Mouse (Mus musculus): ENCODE measurements at regions not wholly inside any gene's neighbourhood (a gene's known extent, or its start where the extent isn't known, plus 50 kb on each side); places are given as distances from the start of the nearest gene placed in this dataset.
A peak's percentile ranks its signal among the peaks of the same experiment; 100 is the strongest.

DNA sequence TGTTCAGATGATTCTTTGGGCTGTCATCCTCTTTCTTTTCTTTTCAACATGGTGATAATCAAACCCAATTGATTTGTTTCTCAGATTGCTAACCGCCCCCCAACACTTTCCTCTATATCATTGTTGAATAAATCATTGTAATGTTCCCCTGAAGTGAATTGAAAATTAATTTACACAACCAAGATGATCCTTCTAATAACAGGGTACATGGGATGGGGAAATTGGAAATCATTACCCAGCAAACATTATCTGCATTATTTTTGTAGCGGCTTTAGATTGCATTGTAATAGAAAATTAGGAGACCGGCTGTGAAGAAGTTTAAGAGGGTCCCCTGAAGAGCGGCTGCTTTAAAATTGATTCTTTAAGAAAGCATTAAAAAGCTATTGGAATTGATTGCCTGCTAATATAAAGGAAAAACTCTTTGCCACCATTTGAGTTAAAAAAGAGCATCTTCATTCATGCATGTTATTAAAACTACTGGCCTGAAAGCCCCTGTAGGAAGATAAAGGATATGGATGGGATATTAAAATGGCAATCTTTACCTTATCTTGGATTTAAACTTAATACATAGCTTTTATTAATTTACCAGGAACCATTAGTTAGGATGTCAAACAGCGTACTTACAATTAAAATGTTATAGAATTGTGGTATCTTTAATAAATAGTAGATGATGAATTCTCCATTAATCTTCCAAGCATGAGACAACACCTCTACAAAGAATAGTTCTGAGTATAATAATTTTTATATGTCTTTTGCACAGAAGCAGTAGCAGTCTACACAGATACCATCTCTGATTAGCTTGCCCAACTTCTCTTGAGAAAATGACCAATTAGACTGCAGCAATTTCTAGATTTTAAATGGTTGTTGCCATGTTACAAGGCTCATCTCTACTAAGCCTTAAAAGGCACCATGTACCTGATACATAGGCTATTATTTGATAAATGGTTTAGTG, 127.0 kb upstream of the Hs3st5 start:
- intact Hi-C loops (cut with DNase I): no loop called here
- DNase-seq: no peak

DNA sequence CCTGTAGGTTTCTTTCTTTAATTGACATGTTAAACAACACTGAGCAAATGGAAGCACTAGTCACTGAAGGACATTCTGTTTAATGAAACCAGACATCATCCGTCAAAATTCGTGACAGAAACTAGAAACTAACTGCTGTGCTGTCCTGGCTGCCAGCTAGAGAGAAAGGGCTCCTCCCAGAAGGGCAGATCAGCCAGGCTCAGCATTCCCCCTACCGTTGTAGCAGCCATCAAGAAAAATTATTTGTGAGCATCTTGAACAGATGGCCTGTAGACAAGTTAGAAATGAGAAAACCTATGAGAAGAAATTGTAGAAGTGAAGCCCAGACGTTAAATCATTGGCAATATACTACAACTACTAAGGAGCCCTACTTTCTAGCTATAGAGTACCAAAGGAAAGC, 123.3 kb upstream of the Hs3st5 start:
- intact Hi-C loops (cut with DNase I): no loop called here
- DNase-seq: peak; percentile 14

DNA sequence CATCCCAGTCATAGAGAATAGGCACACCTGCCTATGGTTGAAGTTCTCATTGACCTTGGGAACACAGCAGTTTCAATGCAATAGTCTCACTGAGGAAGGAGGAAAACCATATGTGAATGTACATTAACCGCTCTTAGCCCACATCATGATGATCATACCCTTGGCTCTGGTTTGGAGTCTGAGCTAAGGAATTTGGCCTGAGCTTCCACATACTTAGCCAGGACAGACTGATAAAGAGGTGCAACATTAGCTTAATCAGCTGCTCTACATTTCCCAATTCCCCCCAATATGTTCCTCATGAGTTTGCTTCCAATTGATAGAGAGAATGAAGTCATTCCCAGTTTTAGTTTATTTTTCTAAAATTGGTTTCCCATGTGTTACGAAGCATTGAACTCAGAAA, 116.6 kb upstream of the Hs3st5 start:
- intact Hi-C loops (cut with DNase I): no loop called here
- no peak for DNase-seq

DNA sequence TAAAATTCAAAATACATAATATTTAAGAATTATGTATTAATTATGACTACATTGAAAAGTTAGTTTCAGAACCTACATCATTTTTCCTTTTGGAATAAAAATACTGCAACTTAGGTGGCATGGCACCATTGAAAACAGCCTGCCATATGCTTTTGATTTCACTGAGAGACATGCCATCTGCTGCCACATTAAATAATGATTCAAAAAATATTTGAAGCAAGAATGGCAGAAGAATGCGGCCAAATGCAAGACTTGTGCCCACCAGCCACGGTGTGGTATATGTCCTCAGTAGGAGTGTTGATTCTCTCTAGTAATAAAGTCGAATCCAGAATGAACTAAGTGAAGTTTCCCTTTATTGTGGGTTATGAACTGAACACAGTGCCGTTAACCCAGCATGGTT, 113.0 kb upstream of the Hs3st5 start:
- peak; percentile 23 for DNase-seq
- intact Hi-C loops (cut with DNase I): no loop called here

DNA sequence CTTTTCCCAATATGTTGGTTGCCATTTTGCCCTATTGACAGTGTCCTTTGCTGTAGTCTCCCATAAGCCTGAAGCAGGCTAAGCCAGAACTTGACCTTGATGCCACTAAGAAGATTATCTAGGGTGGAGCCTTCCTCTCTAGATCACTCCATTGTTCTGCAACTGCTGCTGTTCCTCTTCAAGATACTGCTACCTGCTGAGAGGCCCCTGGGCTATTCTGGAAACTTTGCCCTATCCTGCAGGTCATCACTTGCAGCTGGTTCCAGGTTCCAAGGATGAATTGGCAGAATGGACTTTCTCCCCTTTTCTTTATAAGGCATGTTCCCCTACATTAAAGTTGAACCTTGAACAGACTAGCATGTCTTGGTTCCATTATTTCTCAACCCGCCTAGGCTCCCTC, 110.0 kb upstream of the Hs3st5 start:
- intact Hi-C loops (cut with DNase I): no loop called here
- DNase-seq: no peak

DNA sequence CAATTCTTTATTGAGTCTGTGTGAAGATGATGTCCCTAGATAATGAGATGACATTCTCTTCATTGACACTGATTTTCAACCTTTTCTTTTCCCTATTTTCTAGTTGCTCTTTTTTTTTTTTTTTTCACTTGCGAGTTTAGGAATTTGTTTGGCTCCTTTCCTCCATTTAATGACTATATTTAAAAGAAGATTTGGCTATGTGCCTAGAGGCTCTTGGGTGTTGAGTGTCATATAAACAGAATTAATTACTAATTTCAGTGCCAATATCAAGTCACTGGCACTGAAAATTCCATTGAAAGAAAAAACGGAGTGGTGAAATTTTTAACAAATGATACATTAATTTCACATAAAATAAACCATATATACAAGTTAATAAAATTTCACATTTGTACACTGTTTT, 98.6 kb upstream of the Hs3st5 start:
- intact Hi-C loops (cut with DNase I): no loop called here
- DNase-seq: no peak

DNA sequence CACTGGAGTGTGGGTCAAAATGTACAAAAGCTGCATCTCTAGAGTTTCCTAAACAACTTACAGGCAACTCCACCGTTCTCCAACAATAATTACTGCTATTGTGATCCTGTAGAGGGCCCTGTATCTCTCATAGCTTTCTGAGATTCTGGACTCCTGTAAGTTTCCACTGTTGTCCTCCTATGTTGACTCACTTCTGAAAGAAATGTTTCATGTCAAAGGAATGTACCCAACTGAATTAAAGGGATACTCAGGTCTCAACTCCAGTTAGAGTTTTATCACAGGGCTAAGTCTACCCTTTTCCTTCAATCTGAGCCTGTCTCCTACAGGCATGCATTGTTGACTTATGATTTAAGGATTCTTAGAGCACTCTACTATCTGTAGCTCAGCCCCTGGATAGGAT, 75.3 kb upstream of the Hs3st5 start:
- DNase-seq: no peak
- intact Hi-C loops (cut with DNase I): no loop called here

DNA sequence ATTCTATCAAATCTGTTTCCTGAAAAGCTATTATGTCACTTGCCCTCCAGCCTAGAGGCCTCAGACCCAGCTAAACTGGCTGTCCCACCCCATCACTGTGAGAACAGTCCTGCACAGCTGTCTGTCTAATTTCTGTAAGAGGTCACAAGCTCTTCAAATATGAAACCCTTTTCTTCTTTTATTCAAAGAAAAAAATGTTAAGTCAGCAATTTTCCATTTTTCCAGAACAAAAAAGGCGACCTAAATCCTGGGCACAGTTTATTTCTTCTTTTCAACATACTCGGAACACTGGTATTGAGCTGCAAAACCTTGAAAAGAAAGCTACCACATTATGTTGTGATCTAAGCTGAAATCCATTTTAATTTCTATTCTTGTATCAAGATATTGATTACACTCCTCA, 69.2 kb upstream of the Hs3st5 start:
- DNase-seq: no peak
- intact Hi-C loops (cut with DNase I): no loop called here
